Mouse (Mus musculus): Measurements from ENCODE around the gene Dennd1a. TPM values are rescaled to one million over a fixed set of nuclear protein-coding genes. Genes with fewer than 3 reads are reported as not detected.

Gene Dennd1a
- polyA plus RNA-seq, 1 experiment from 2014 or later, result 18.3 TPM

DNA sequence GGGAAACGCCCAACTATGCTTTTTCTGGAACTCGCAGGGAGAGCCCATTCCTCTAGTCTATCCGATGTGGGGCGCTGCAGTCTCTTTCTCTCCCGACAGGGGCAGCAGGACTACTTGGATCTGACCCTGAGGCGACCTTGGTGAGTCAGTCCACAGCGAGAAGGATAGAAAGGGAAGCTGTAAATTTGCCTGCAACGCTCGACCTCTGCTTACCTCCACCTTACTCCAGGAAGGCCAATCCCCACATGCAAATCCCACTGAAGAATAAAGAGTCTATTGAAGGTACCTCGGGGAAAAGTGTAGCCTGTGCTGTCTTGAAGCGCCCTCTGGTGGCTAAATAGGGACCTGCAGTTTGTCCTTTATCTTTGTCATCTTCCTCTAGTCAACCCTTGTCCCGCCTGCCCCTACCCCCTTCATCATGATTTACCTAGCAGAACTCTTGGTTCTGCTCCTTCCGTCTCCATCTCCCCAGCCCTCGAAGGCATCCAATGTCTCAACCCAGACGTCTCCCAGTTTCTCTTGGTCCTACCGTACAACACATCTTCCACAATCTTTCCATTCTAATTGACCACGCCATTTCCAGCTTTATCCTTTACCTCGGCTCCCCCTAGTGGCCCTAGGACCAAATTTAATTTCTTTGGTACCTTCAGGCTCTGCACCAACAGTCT lies 515.4 kb downstream of the Dennd1a start:
- 2% methylated on average over 18 of the region's 18 CpGs for WGBS
- Histone ChIP-seq H3K27me3 (ENCODE audit: low read depth, poor library complexity, severe bottlenecking) (peaks cover 26% of the 10 kb centered on the region), H3K4me3 (peak overlapping the region; percentile 48), H3K9me3 (replicated peaks) (no peaks in the 10 kb centered on the region), H3K36me3 (no peaks in the 10 kb centered on the region), H3K27ac (peak overlapping the region; percentile 76), H3K4me1 (peaks cover 51% of the 10 kb centered on the region)
- peak; percentile 90 for DNase-seq (ENCODE audit: low spot score)

DNA sequence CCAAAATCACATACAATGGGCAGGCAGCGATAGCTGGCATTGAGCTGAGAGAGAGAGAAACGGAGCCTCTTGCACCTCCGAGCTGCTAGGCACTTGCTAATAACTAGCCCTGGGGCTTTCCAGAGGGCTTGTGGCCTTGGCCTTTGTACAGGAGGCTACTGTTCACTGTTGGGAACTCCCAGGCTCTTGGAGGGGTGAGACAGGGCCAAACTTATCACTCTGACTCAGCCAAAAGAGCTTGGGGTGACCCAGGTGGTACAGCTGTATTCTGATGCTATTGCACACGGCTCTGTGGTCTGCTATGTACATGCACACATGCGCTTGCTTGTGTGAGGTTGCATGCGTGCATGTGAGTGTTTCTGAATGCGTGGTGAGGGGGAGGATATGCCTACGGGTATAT lies 517.4 kb downstream of the Dennd1a start:
- DNase-seq (ENCODE audit: low spot score), result no peak
- 87% methylated on average over 8 of the region's 8 CpGs for WGBS
- Histone ChIP-seq H3K4me1 (peaks cover 57% of the 10 kb centered on the region), H3K4me3 (no peak overlapping the region), H3K27ac (no peak overlapping the region), H3K27me3 (ENCODE audit: low read depth, poor library complexity, severe bottlenecking) (peaks cover 24% of the 10 kb centered on the region), H3K36me3 (no peaks in the 10 kb centered on the region), H3K9me3 (replicated peaks) (no peaks in the 10 kb centered on the region)

DNA sequence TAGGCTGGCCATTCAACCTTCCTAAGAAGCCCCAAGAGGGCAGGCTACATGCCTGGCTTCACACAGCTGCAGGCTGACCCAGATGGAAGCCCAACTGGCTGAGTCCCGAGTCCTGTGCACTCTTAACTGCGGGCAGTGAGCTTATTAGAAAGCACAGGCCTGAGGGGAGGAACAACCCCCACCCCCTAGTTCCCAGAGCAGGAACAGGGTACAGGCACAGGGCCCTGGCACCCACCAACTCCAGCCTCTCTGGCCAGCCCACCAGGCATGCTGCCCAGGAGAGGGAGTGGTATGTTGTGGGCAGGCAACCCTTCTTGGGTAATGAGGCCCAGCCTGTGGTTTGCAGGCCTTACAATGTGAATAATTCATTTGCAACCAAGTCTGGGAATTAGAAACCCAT lies 518.3 kb downstream of the Dennd1a start:
- Histone ChIP-seq H3K27me3 (ENCODE audit: low read depth, poor library complexity, severe bottlenecking) (peaks cover 27% of the 10 kb centered on the region), H3K4me3 (no peak overlapping the region), H3K27ac (peak overlapping the region; percentile 64; the same call in 1 of the 2 replicates), H3K4me1 (peaks cover 66% of the 10 kb centered on the region), H3K36me3 (no peaks in the 10 kb centered on the region), H3K9me3 (replicated peaks) (no peaks in the 10 kb centered on the region)
- no peak for DNase-seq (ENCODE audit: low spot score)
- 46% methylated on average over 2 of the region's 2 CpGs for WGBS

DNA sequence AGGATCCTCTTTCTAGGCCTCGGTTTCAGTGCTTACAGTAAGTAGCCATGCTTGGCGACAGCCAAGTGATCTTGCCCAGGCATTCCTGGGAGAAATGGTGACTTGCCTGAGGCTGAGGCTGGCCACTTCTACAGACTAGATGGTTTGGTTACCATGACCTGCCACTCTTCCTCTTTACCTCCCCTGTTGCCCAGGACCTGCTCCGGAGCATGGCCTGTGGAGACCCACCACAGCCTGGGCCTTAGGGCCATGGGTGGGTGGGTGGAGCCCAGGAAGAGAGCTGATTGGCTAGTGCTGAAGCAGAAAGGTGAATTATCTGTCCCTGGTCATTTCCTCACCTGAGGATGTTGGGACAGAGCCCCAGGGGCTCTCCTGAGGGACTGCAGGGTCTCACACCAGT lies 519.5 kb downstream of the Dennd1a start:
- peaks cover 71% of the 10 kb centered on the region for H3K4me1 ChIP-seq
- H3K27ac ChIP-seq, result 0 out of 2 replicates have a peak overlapping the region, but pooled peaks have one; percentile 33
- no peaks in the 10 kb centered on the region for H3K9me3 ChIP-seq (replicated peaks)
- WGBS, result 52% methylated on average over 3 of the region's 3 CpGs
- H3K4me3 ChIP-seq, result no peak overlapping the region
- no peak for DNase-seq (ENCODE audit: low spot score)
- no peaks in the 10 kb centered on the region for H3K36me3 ChIP-seq
- H3K27me3 ChIP-seq (ENCODE audit: low read depth, poor library complexity, severe bottlenecking), result peaks cover 31% of the 10 kb centered on the region

DNA sequence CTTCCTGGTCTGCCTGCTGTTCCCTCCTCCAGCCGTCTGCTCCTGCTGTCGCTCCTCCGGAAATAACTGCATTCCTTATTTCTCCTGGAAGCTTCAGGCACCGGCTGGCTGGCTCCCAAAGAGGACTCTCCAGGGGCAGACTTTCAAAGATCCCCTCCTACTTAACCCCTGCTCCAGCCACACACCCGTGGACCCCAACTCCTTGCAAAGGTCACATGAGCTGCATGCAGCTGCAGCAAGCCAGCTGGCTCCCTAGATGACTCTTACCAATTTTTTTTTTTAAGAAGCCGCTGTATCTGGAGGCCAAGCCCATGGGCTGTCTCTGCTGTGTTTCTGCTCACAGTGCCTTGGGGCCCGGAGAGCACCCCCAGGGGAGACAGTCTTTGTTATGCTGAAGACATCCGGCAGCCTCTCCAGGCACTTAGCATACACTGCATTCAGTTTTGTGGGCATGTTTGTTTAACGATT lies 520.1 kb downstream of the Dennd1a start:
- no peak for DNase-seq (ENCODE audit: low spot score)
- H3K4me1 ChIP-seq, result peaks cover 71% of the 10 kb centered on the region
- no peaks in the 10 kb centered on the region for H3K9me3 ChIP-seq (replicated peaks)
- 0 out of 2 replicates have a peak overlapping the region, but pooled peaks have one; percentile 3 for H3K27ac ChIP-seq
- H3K27me3 ChIP-seq (ENCODE audit: low read depth, poor library complexity, severe bottlenecking), result peaks cover 36% of the 10 kb centered on the region
- WGBS, result 7% methylated on average over 9 of the region's 9 CpGs
- no peaks in the 10 kb centered on the region for H3K36me3 ChIP-seq
- no peak overlapping the region for H3K4me3 ChIP-seq

DNA sequence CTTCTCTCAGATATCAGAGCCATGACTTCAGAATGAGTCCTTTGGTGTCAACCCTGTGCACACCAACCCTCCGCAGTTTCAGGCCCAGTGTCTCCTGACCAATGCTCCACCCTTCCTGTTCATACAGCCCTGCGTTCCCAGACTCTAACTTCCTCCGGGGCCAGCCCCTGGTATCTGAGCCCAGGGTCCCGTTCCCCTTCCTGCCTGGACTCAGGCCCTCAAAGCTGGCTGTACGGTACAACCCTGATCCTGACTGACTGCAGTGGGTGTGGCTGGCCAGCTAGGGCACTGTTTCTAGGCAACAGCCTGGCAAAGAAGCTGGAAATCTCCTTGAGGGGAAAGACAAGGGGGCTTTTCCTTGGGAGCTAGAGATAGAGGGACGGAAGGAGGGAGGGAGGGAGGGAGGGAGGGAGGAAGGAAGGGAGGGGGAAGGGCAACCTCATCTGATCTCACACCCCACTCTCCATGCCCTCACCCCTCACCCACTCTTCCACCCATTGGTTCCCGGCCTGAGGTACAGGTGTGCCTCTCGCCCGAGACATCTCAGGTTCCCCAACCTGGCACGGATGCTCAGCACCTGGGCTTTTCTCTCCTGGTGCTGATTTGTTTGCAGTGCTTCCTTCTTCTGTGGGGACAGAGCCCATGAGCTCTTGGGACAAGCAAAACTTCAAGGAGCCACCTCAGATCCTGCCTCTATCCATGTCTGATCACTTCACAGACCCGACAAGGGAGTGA lies 521.0 kb downstream of the Dennd1a start:
- WGBS, result 54% methylated on average over 11 of the region's 11 CpGs
- peaks cover 43% of the 10 kb centered on the region for H3K27me3 ChIP-seq (ENCODE audit: low read depth, poor library complexity, severe bottlenecking)
- peaks cover 66% of the 10 kb centered on the region for H3K4me1 ChIP-seq
- peak overlapping the region; percentile 37; the same call in 1 of the 2 replicates for H3K27ac ChIP-seq
- H3K9me3 ChIP-seq (replicated peaks), result no peaks in the 10 kb centered on the region
- H3K36me3 ChIP-seq, result no peaks in the 10 kb centered on the region
- DNase-seq (ENCODE audit: low spot score), result no peak
- no peak overlapping the region for H3K4me3 ChIP-seq

DNA sequence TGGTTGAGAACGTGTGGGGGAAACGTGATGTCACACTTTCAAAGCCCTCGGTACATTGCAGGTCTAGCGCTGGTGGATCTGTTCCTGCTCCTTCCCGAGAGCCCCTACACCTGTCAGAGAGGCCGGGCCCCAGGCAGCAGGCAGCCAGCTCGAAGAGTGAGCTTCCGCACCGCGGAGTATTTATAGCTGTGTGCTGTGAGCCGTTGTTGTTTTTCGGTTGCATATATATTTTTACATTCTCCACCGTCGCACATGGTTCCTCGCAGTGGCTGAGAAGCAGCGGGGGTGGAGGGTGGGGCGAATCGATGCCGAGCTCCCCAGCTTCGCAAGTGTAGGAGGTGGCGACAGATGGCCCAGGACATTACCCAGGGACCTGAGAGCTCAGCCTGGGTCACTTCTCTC lies 522.1 kb downstream of the Dennd1a start:
- 19% methylated on average over 21 of the region's 21 CpGs for WGBS
- H3K4me3 ChIP-seq, result peak overlapping the region; percentile 20; the same call in 1 of the 2 replicates
- peaks cover 63% of the 10 kb centered on the region for H3K4me1 ChIP-seq
- H3K36me3 ChIP-seq, result no peaks in the 10 kb centered on the region
- peaks cover 50% of the 10 kb centered on the region for H3K27me3 ChIP-seq (ENCODE audit: low read depth, poor library complexity, severe bottlenecking)
- peak; percentile 47 for DNase-seq (ENCODE audit: low spot score)
- H3K27ac ChIP-seq, result peak overlapping the region; percentile 37; the same call in 1 of the 2 replicates
- no peaks in the 10 kb centered on the region for H3K9me3 ChIP-seq (replicated peaks)

DNA sequence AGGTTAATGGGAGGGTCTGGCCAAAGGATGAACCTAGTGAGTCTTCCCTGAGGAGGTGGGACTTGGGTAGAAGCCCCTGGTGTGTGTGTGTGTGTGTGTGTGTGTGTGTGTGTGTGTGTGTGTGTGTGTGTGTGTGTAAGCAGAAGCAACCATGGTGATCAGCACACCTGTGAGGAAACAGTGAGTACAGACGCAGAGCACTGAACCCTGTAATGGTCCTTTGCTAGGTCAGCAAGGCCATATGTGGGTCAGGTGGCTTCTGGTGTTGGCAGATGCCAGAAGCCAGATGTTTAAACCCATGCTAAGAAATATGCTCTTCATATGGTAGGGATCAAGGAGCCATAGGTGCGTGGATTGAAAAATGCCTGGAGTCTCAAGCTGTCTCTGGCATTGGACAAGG lies 522.7 kb downstream of the Dennd1a start:
- 0 out of 2 replicates have a peak overlapping the region, but pooled peaks have one; percentile 37 for H3K27ac ChIP-seq
- H3K36me3 ChIP-seq, result no peaks in the 10 kb centered on the region
- peak; percentile 40 for DNase-seq (ENCODE audit: low spot score)
- no peaks in the 10 kb centered on the region for H3K9me3 ChIP-seq (replicated peaks)
- no peak overlapping the region for H3K4me3 ChIP-seq
- peaks cover 55% of the 10 kb centered on the region for H3K27me3 ChIP-seq (ENCODE audit: low read depth, poor library complexity, severe bottlenecking)
- WGBS, result 49% methylated on average over 2 of the region's 2 CpGs
- peaks cover 60% of the 10 kb centered on the region for H3K4me1 ChIP-seq

DNA sequence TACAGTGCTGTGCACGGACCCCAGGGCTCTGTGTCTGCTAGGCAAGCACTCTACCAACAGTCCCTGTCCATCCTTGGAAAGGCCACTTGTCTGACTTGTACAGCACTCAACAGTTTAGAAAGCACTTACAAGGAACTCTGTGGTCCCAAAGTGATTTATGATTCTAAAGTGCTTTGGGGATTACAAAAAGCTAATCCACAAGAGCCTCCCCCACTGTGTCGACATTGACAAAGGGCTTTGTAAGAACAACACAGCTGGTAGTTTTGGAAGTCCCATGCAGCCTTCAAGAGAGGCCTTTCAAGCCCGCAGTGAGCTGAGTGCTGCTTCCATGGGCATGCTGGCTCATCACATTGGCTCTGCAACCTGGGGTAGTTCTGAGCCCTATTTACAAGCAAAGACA lies 523.6 kb downstream of the Dennd1a start:
- Histone ChIP-seq H3K9me3 (replicated peaks) (no peaks in the 10 kb centered on the region), H3K36me3 (no peaks in the 10 kb centered on the region), H3K27me3 (ENCODE audit: low read depth, poor library complexity, severe bottlenecking) (peaks cover 64% of the 10 kb centered on the region), H3K4me3 (no peak overlapping the region), H3K4me1 (peaks cover 58% of the 10 kb centered on the region), H3K27ac (no peak overlapping the region)
- 31% methylated on average over 3 of the region's 3 CpGs for WGBS
- DNase-seq (ENCODE audit: low spot score), result no peak

DNA sequence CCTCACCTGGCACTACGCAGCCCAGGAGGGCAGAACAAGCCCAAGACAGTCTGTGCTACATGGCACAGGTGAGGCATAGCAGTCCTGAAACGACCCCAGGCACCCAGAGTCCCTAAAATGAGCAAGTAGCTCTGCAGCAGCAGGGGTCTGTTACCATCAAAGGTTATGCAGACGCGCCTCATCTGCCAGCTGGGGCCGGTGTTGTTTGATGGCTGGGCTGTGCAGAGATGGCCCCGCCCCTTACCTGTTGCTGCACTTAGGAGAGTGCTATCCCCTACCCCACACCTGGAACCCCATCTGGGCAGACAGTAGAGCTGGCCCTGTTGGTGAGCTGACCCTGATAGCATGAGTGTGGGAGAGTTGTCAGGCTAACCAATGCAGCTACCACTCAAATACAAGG lies 526.6 kb downstream of the Dennd1a start:
- Histone ChIP-seq H3K4me3 (no peak overlapping the region), H3K27ac (no peak overlapping the region), H3K9me3 (replicated peaks) (no peaks in the 10 kb centered on the region), H3K27me3 (ENCODE audit: low read depth, poor library complexity, severe bottlenecking) (peaks cover 67% of the 10 kb centered on the region), H3K4me1 (peaks cover 37% of the 10 kb centered on the region), H3K36me3 (no peaks in the 10 kb centered on the region)
- DNase-seq (ENCODE audit: low spot score), result no peak
- 22% methylated on average over 6 of the region's 6 CpGs for WGBS

DNA sequence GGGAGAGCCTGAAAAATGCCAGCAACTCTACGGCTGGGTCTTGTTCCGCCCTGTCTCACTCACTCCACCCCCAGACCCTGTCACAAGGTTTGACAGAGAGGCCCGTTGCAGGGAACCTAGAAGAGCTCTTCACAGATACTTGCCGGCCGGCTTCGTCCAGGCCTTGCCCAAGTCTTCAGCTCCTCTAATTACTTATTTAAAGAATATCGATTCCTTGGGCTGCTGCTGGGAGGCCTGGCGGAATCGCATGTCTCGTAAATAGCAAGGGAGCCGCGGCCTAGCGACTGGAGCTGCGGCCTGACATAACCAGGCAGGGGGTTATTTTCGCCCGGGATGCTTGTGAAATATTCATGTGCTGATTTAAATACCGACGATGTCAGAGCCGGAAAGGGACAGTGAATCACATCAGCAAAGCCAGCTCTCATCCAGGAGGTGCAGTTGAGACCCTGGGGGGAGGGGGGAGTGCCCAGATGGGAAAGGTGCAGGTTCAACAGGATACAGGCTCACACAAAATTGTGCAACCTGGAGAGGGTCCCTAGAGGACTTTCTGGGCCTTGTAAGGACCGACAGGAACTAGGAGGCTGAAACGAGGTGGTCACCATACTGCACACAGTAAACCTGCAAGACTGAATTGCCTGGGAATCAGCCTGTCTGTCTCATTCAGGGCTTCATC lies 528.7 kb downstream of the Dennd1a start:
- Histone ChIP-seq H3K27me3 (ENCODE audit: low read depth, poor library complexity, severe bottlenecking) (peaks cover 61% of the 10 kb centered on the region), H3K4me1 (peaks cover 21% of the 10 kb centered on the region), H3K9me3 (replicated peaks) (no peaks in the 10 kb centered on the region), H3K4me3 (peak overlapping the region; percentile 28), H3K27ac (peak overlapping the region; percentile 58), H3K36me3 (no peaks in the 10 kb centered on the region)
- DNase-seq (ENCODE audit: low spot score), result no peak
- WGBS, result 10% methylated on average over 21 of the region's 21 CpGs

DNA sequence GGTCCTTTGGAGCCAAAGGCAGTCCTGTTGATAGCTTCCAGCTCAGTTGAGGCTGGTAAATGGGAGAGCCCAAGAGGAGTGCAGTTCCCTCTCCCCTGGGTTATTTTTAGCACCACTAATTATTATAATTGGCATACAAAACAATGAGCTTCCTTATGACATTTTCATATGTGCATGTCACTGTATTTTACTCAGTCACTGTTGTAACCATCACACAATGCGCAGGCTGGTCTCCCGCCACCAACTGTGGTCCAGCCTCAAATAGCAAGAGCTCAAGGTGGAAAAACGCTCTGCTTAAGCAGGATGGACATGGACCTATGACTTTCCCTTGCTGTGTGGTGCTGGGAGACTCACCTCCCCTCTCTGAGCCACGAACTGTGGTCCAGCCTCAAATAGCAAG lies 529.4 kb downstream of the Dennd1a start:
- peaks cover 20% of the 10 kb centered on the region for H3K4me1 ChIP-seq
- 84% methylated on average over 4 of the region's 4 CpGs for WGBS
- no peak for DNase-seq (ENCODE audit: low spot score)
- H3K36me3 ChIP-seq, result no peaks in the 10 kb centered on the region
- H3K4me3 ChIP-seq, result no peak overlapping the region
- H3K27me3 ChIP-seq (ENCODE audit: low read depth, poor library complexity, severe bottlenecking), result peaks cover 57% of the 10 kb centered on the region
- peak overlapping the region; percentile 58 for H3K27ac ChIP-seq
- H3K9me3 ChIP-seq (replicated peaks), result no peaks in the 10 kb centered on the region

DNA sequence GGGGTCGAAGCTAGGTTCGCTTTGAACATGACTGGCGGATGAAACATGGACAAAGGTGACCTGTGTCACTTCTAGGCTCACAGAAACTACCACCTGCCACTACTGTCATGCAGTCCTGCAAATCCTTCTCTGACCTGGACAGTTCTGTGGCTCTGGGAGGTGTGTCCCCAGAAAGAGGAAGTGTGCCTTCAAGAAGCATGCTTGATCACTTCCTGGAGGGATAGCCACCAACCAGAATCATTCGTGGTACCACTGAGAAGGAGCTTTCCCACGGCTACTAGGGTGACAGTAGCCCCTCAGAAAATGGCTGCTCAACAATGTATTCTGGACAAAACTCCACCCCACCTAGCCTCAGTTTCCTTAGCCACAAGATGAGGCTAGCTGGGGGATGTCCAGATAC lies 530.2 kb downstream of the Dennd1a start:
- H3K4me1 ChIP-seq, result peaks cover 20% of the 10 kb centered on the region
- no peak overlapping the region for H3K4me3 ChIP-seq
- no peaks in the 10 kb centered on the region for H3K36me3 ChIP-seq
- 87% methylated on average over 5 of the region's 5 CpGs for WGBS
- peaks cover 51% of the 10 kb centered on the region for H3K27me3 ChIP-seq (ENCODE audit: low read depth, poor library complexity, severe bottlenecking)
- H3K9me3 ChIP-seq (replicated peaks), result no peaks in the 10 kb centered on the region
- no peak for DNase-seq (ENCODE audit: low spot score)
- H3K27ac ChIP-seq, result no peak overlapping the region
